Mouse (Mus musculus): ENCODE data around the gene Antxr1. TPM values are rescaled to one million over a fixed set of nuclear protein-coding genes. Genes with fewer than 3 reads are reported as not detected.

Antxr1 gene
- polyA plus RNA-seq, 2 experiments, result 0.27 to 0.75 TPM

GRCm38 (mm10) chr6:87170277-87170676 lies 165.3 kb downstream of the Antxr1 start:
- ATAC-seq (ENCODE audit: insufficient read depth), result peak; percentile 98
- peaks cover 21 to 26% of the 10 kb centered on the region in 2 experiments for H3K4me1 ChIP-seq (replicated peaks; ENCODE audit: control insufficient read depth in 2 of 2, insufficient read depth in 2 of 2, low read length in 1 of 2)
- no peaks in the 10 kb centered on the region for H3K36me3 ChIP-seq (replicated peaks; ENCODE audit: control insufficient read depth, insufficient read depth, low read depth)
- H3K9ac ChIP-seq (replicated peaks), result peak overlapping the region; percentile 23; the same call in 1 of the 2 replicates
- TF ChIP-seq EP300 (IDR thresholded peaks at IDR 0.05; ENCODE audit: low read depth) (peak; percentile 75), CTCF (IDR thresholded peaks at IDR 0.05; ENCODE audit: low read depth) (no peak)
- H3K27me3 ChIP-seq (ENCODE audit: control insufficient read depth, insufficient read depth, low read length), result no peaks in the 10 kb centered on the region
- H3K4me3 ChIP-seq (ENCODE audit: insufficient read depth in 1 of 2, low read depth in 2 of 2, low read length in 2 of 2), result no peak overlapping the region
- DNase-seq (ENCODE audit: low read depth in 3 of 3, low spot score in 3 of 3), result peak in 2 of 3 experiments; percentile 62 to 72
- no peaks in the 10 kb centered on the region for H3K9me3 ChIP-seq (ENCODE audit: control insufficient read depth, low read length)
- 52% methylated on average over 6 of the region's 6 CpGs for WGBS (ENCODE audit: insufficient replicate concordance)
- H3K27ac ChIP-seq, result peak overlapping the region; percentile 69
- H3K4me2 ChIP-seq (ENCODE audit: low read depth), result peak overlapping the region; percentile 46

DNA sequence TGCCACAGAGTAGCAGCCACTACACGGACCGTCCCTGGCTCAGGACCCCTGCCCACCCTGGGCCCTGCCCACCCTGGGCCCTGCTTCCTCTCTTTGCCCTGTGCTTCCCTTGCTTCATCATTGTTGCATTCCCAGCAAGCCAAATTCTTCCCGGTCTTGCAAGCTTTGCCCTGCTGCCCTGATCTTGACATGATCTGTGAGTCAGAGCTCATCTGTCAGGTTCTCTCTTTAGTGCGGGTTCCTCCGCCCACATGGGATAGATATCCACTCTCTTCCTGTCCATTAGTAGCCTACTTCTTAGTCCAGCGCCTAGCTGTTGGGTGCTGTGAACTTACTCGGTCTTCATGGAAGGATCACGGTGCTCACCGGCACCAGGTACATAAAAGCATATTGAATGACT lies 167.6 kb downstream of the Antxr1 start:
- no peak overlapping the region for H3K27ac ChIP-seq
- no peak for ATAC-seq (ENCODE audit: insufficient read depth)
- H3K4me3 ChIP-seq (ENCODE audit: insufficient read depth in 1 of 2, low read depth in 2 of 2, low read length in 2 of 2), result no peak overlapping the region
- DNase-seq (ENCODE audit: low read depth in 3 of 3, low spot score in 3 of 3), result no peak
- no peaks in the 10 kb centered on the region for H3K36me3 ChIP-seq (replicated peaks; ENCODE audit: control insufficient read depth, insufficient read depth, low read depth)
- H3K9me3 ChIP-seq (ENCODE audit: control insufficient read depth, low read length), result no peaks in the 10 kb centered on the region
- TF ChIP-seq CTCF (IDR thresholded peaks at IDR 0.05; ENCODE audit: low read depth) (no peak), EP300 (IDR thresholded peaks at IDR 0.05; ENCODE audit: low read depth) (no peak)
- WGBS (ENCODE audit: insufficient replicate concordance), result 75% methylated on average over 9 of the region's 9 CpGs
- H3K27me3 ChIP-seq (ENCODE audit: control insufficient read depth, insufficient read depth, low read length), result no peaks in the 10 kb centered on the region
- H3K4me2 ChIP-seq (ENCODE audit: low read depth), result no peak overlapping the region
- no peak overlapping the region for H3K9ac ChIP-seq (replicated peaks)
- H3K4me1 ChIP-seq (replicated peaks; ENCODE audit: control insufficient read depth in 2 of 2, insufficient read depth in 2 of 2, low read length in 1 of 2), result peaks cover 21 to 26% of the 10 kb centered on the region in 2 experiments

DNA sequence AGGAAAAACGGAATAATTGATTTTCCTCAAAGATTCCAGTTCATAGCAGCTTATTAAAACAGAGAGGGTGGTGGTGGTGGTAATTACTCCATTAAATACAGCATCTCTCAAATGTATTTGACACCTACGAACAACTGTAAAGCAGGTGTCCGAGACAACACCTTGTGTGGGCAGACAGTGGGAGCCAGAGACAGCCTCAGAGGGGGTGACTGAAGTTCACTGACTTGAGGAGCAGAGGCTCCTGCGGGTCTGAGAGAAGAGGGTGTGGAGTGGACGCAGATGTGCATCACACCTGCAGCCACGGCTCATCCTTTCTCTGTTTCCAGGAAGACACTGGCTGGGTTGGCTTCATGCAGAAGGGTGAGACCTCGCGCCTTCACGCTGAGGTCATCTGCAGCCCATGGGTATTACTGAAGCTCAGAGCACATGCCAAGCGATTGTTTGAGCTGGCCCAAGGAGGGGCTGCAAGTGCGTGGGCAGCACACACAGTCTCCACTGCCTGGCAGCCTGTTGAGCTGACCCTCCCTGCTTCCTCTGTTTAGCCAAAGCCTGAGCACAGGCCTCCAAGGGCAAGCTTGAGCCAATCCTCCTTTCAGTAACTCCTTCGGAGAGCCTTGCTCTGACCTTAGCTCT lies 168.8 kb downstream of the Antxr1 start:
- DNase-seq (ENCODE audit: low read depth in 3 of 3, low spot score in 3 of 3) (no peak), ATAC-seq (ENCODE audit: insufficient read depth) (no peak)
- H3K4me2 ChIP-seq (ENCODE audit: low read depth), result no peak overlapping the region
- H3K9ac ChIP-seq (replicated peaks), result no peak overlapping the region
- WGBS (ENCODE audit: insufficient replicate concordance), result 72% methylated on average over 12 of the region's 12 CpGs
- no peak overlapping the region for H3K27ac ChIP-seq
- H3K4me3 ChIP-seq (ENCODE audit: insufficient read depth in 1 of 2, low read depth in 2 of 2, low read length in 2 of 2), result no peak overlapping the region
- H3K4me1 ChIP-seq (replicated peaks; ENCODE audit: control insufficient read depth in 2 of 2, insufficient read depth in 2 of 2, low read length in 1 of 2), result peaks cover 21 to 26% of the 10 kb centered on the region in 2 experiments
- TF ChIP-seq EP300 (IDR thresholded peaks at IDR 0.05; ENCODE audit: low read depth) (no peak), CTCF (IDR thresholded peaks at IDR 0.05; ENCODE audit: low read depth) (no peak)
- no peaks in the 10 kb centered on the region for H3K9me3 ChIP-seq (ENCODE audit: control insufficient read depth, low read length)
- no peaks in the 10 kb centered on the region for H3K27me3 ChIP-seq (ENCODE audit: control insufficient read depth, insufficient read depth, low read length)
- no peaks in the 10 kb centered on the region for H3K36me3 ChIP-seq (replicated peaks; ENCODE audit: control insufficient read depth, insufficient read depth, low read depth)

GRCm38 (mm10) chr6:87165536-87166311 lies 169.9 kb downstream of the Antxr1 start:
- Histone ChIP-seq H3K4me3 (ENCODE audit: insufficient read depth in 1 of 2, low read depth in 2 of 2, low read length in 2 of 2) (no peak overlapping the region), H3K9ac (replicated peaks) (no peak overlapping the region), H3K36me3 (replicated peaks; ENCODE audit: control insufficient read depth, insufficient read depth, low read depth) (no peaks in the 10 kb centered on the region), H3K27me3 (ENCODE audit: control insufficient read depth, insufficient read depth, low read length) (no peaks in the 10 kb centered on the region), H3K4me1 (replicated peaks; ENCODE audit: control insufficient read depth in 2 of 2, insufficient read depth in 2 of 2, low read length in 1 of 2) (peaks cover 13 to 18% of the 10 kb centered on the region in 2 experiments), H3K4me2 (ENCODE audit: low read depth) (no peak overlapping the region), H3K9me3 (ENCODE audit: control insufficient read depth, low read length) (no peaks in the 10 kb centered on the region), H3K27ac (no peak overlapping the region)
- TF ChIP-seq EP300 (IDR thresholded peaks at IDR 0.05; ENCODE audit: low read depth) (no peak), CTCF (IDR thresholded peaks at IDR 0.05; ENCODE audit: low read depth) (no peak)
- ATAC-seq (ENCODE audit: insufficient read depth), result no peak
- no peak for DNase-seq (ENCODE audit: low read depth in 3 of 3, low spot score in 3 of 3)
- WGBS (ENCODE audit: insufficient replicate concordance), result 64% methylated on average over 8 of the region's 8 CpGs

All from liver, embryonic 14.5 days (tissue).